Mouse (Mus musculus) heart, postnatal 0 days (tissue): Measurements from ENCODE around the gene Olfr552. TPM values are rescaled to one million over a fixed set of nuclear protein-coding genes. Genes with fewer than 3 reads are reported as not detected.

Experiments
- ATAC-seq: fragments of 200-750 bp; cut with Nextera tagmentation; 2 replicates; pipeline ENCODE4 v1.8.0; 2017; ENCODE audit warnings: low read depth, moderate number of reproducible peaks, moderate library complexity; ENCODE audit not compliant: insufficient read depth
- DNase-seq: peaks from one replicate; pipeline ENCODE4 v3.0.0-alpha.2; 2016; ENCODE audit warnings: low spot score
- H3K27ac ChIP-seq: fragments of 300-500 bp; sonication (generic); 2 replicates; pipeline ENCODE4 v1.5.1; 2014; ENCODE audit warnings: low read depth, mild to moderate bottlenecking
- H3K27me3 ChIP-seq: fragments of 300-500 bp; sonication (generic); 2 replicates; pipeline ENCODE4 v1.6.1; 2014; ENCODE audit warnings: low read length, mixed read lengths; ENCODE audit not compliant: control insufficient read depth, insufficient read depth
- H3K36me3 ChIP-seq: fragments of 300-500 bp; sonication (generic); replicated peaks from 2 replicates; pipeline ENCODE4 v1.6.1; 2014; ENCODE audit warnings: low read length, mixed read lengths; ENCODE audit not compliant: control insufficient read depth, insufficient read depth
- H3K4me1 ChIP-seq: fragments of 300-500 bp; sonication (generic); 2 replicates; pipeline ENCODE4 v1.6.1; 2014; ENCODE audit warnings: antibody characterized with exemption; ENCODE audit not compliant: control insufficient read depth, insufficient read depth
- H3K4me2 ChIP-seq: fragments of 300-500 bp; sonication (generic); 2 replicates; pipeline ENCODE4 v1.6.1; 2014; ENCODE audit warnings: low read depth, mild to moderate bottlenecking, low read length, moderate library complexity
- H3K4me3 ChIP-seq: fragments of 300-500 bp; sonication (generic); 2 replicates; pipeline ENCODE4 v1.5.1; 2014; ENCODE audit warnings: low read depth, low read length
- H3K9ac ChIP-seq: fragments of 300-500 bp; sonication (generic); replicated peaks from 2 replicates; pipeline ENCODE4 v1.6.1; 2014; ENCODE audit warnings: low read depth, low read length, mixed read lengths
- H3K9me3 ChIP-seq: fragments of 300-500 bp; sonication (generic); replicated peaks from 2 replicates; pipeline ENCODE4 v1.6.1; 2016; ENCODE audit warnings: low read length; ENCODE audit not compliant: control insufficient read depth
- CTCF ChIP-seq: IDR thresholded peaks from 2 replicates; pipeline ENCODE4 v1.5.1; 2016; ENCODE audit warnings: antibody characterized with exemption, control low read depth, low read depth
- EP300 ChIP-seq: IDR thresholded peaks from 2 replicates; pipeline ENCODE4 v1.6.1; 2016; ENCODE audit warnings: antibody characterized with exemption, low read depth
- WGBS: fragments of 180-500 bp; shearing (Covaris S2); extraction: QIAGEN DNeasy Blood & Tissue Kit; methylation state at CpG from one replicate; pipeline ENCODE4 v1.1.7; 2014; 5-methylcytosine and 5-hydroxymethylcytosine counted together
- polyA plus RNA-seq: library from polyadenylated mRNA; unstranded; fragments of >200 nt; fragmentation: Nextera tagmentation; extraction: Ambion mirVana; gene quantifications from 2 replicates; pipeline ENCODE4 v1.2.1, GENCODE M21; 2015
- total RNA-seq: library from RNA; depleted of rRNA; stranded (reverse); fragments of >200 nt; gene quantifications from 2 replicates; pipeline ENCODE4 v1.2.3, GENCODE M21; 2014; ENCODE audit warnings: low replicate concordance; rRNA removed

Gene Olfr552
- total RNA-seq = not detected in 2 replicates
- polyA plus RNA-seq = not detected in 2 replicates

- no peak for ATAC-seq
- DNase-seq = no peak
- H3K27me3 ChIP-seq = no peaks in the 10 kb centered on the region
- TF ChIP-seq CTCF (no peak), EP300 (no peak)
- 30% methylated on average over 1 of the region's 1 CpGs for WGBS
- no peak within 1 kb of the TSS for H3K9ac ChIP-seq
- no peaks in the 10 kb centered on the region for H3K9me3 ChIP-seq
- no peak within 1 kb of the TSS for H3K4me3 ChIP-seq
- H3K4me2 ChIP-seq = no peak within 1 kb of the TSS
- no peak within 1 kb of the TSS for H3K27ac ChIP-seq
- H3K4me1 ChIP-seq = no peaks in the 10 kb centered on the region
- no peaks in the 10 kb centered on the region for H3K36me3 ChIP-seq
Observed at GRCm38 (mm10) chr7:102597378-102598031, at the start of gene Olfr552. Gene Olfr552, plus strand, starts transcription at chr7:102597770.

DNA sequence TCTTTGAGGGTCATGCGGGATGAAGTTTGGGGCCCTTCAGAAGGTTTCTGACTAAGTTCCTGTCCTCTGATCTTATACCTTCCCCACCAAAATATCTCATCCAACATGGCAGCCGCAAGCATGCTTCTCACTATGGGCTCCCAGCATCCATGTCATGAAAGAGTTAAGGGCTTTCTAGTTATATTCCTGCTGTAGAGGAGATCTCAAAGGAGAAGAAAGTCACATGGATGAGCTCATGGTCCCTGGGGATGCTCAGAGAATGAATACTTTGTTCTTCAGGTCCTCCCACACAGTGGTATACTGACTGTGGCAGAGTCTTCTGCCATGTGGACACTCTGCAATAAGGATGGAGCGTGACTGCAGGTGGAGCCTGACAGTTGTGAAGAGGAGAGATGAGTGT lies 48.0 kb upstream of the Olfr552 start, which contains the start of gene Olfr549:
TSS of gene Olfr549 (plus strand) at position 301 of the 400 bp plus-strand sequence.
- H3K9me3 ChIP-seq = no peaks in the 10 kb centered on the region
- no peak within 1 kb of the TSS for H3K9ac ChIP-seq
- no peaks in the 10 kb centered on the region for H3K27me3 ChIP-seq
- H3K27ac ChIP-seq = no peak within 1 kb of the TSS
- ATAC-seq (no peak), DNase-seq (no peak)
- TF ChIP-seq EP300 (no peak), CTCF (no peak)
- no peaks in the 10 kb centered on the region for H3K4me1 ChIP-seq
- H3K4me2 ChIP-seq = no peak within 1 kb of the TSS
- WGBS = 76% methylated on average over 3 of the region's 3 CpGs
- no peaks in the 10 kb centered on the region for H3K36me3 ChIP-seq
- no peak within 1 kb of the TSS for H3K4me3 ChIP-seq

GRCm38 (mm10) chr7:102553279-102553678 lies 44.3 kb upstream of the Olfr552 start:
- H3K36me3 ChIP-seq = no peaks in the 10 kb centered on the region
- H3K27me3 ChIP-seq = no peaks in the 10 kb centered on the region
- H3K9ac ChIP-seq = no peak overlapping the region
- no peak overlapping the region for H3K27ac ChIP-seq
- H3K4me2 ChIP-seq = no peak overlapping the region
- no peak for ATAC-seq
- H3K9me3 ChIP-seq = no peaks in the 10 kb centered on the region
- H3K4me3 ChIP-seq = no peak overlapping the region
- TF ChIP-seq EP300 (no peak), CTCF (no peak)
- no peak for DNase-seq
- 69% methylated on average over 3 of the region's 3 CpGs for WGBS
- H3K4me1 ChIP-seq = no peaks in the 10 kb centered on the region

- no peaks in the 10 kb centered on the region for H3K27me3 ChIP-seq
- peak within 1 kb of the TSS; percentile 69 for H3K9ac ChIP-seq
Observed at GRCm38 (mm10) chr7:102564999-102565997, 32.3 kb upstream of the Olfr552 start, which contains the start of gene Trim21. Gene Trim21, minus strand, starts transcription at chr7:102565486.

DNA sequence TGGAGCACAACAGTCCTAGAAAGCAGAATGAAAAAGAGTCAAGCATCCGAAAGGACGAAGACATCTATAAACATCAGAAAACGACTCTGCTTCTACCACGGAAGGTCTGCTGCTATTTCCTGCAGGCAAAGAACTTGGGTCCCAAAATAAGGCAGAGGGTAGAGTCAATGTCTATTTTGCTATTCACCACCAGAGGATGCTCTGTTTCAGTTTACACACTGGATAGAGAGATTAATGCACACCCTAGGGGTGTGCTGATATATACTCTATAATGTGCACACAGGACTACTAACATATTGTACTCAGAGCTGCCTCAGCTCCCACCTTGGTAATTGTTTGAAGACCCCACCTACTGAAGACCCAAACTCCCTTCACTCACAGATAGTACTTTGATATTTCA lies 31.4 kb upstream of the Olfr552 start:
- WGBS = 87% methylated on average over 4 of the region's 4 CpGs
- no peak for DNase-seq
- Histone ChIP-seq H3K4me3 (no peak overlapping the region), H3K9me3 (no peaks in the 10 kb centered on the region), H3K4me2 (no peak overlapping the region), H3K4me1 (peaks cover 6% of the 10 kb centered on the region), H3K27ac (no peak overlapping the region), H3K27me3 (no peaks in the 10 kb centered on the region), H3K9ac (no peak overlapping the region), H3K36me3 (peaks cover 17% of the 10 kb centered on the region; the same call in 1 of the 2 replicates)
- TF ChIP-seq EP300 (no peak), CTCF (no peak)
- ATAC-seq = no peak

More at GRCm38 (mm10) chr7:102564999-102565997, 32.3 kb upstream of the Olfr552 start, which contains the start of gene Trim21:
- Histone ChIP-seq H3K4me2 (peak within 1 kb of the TSS; percentile 70), H3K36me3 (peaks cover 19% of the 10 kb centered on the region; the same call in 1 of the 2 replicates), H3K27ac (peak within 1 kb of the TSS; percentile 63), H3K9me3 (no peaks in the 10 kb centered on the region), H3K4me1 (peaks cover 6% of the 10 kb centered on the region), H3K4me3 (peak within 1 kb of the TSS; percentile 64)
- DNase-seq (peak; percentile 94), ATAC-seq (peak; percentile 98)
- 13% methylated on average over 10 of the region's 10 CpGs for WGBS
- TF ChIP-seq CTCF = no peak
- no peak for TF ChIP-seq EP300
